Mouse (Mus musculus) adrenal gland, adult (tissue): ENCODE results near the gene Rora.

Source experiments
- DNase-seq, 2 experiments: peaks; one replicate each; pipeline ENCODE4 v3.0.0; 2022 to 2023; ENCODE audit warnings: low spot score in 1 of 2; ENCODE audit not compliant: inconsistent age in 2 of 2

Rora gene

DNA sequence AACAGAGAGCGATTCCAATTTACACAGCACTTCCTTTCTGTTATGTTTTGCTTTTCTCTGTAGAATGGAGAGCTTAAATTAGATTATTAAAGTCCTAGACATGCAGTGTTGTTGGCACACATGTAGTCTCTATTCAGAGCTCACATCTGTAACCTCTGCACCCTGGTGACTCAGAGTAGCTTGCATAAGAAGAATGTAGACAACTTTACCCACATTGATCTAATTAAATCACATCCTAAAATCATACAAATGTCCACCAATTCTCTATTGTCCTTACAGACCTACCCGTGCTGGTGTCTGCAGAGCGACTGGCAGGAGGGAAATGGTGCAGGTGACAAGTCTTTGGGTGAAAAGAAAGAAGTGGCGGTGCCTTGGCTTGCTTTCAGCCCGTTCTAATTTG, 155.9 kb downstream of the Rora start:
- peak in 1 of 2 experiments; percentile 52 for DNase-seq

- no peak for DNase-seq
Observed at GRCm38 (mm10) chr9:68814723-68815122, 161.1 kb downstream of the Rora start.

GRCm38 (mm10) chr9:68815877-68816276, 162.3 kb downstream of the Rora start:
- no peak for DNase-seq

- DNase-seq = no peak
Observed at GRCm38 (mm10) chr9:68820036-68820435, 166.4 kb downstream of the Rora start.

DNA sequence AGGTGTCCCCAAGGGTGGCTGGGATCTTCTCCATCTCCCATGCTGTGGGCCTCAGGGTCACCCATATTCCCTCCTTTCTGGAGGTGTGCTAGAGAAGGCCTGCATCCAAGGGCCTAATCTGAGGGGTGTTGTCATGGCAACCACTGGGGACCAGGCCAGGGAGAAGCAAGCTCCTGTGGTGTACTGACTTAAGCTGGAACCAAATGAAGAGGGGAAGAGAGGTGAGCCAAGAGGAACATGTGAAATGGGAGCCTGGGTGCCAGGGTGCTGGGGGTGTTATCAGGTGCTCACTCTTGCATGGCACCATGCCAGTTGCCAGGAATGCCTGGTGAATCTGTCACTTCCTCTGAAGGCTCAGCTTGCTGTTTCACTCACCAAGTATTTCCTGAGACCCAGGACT, 166.9 kb downstream of the Rora start:
- DNase-seq = no peak

GRCm38 (mm10) chr9:68821388-68821787, 167.8 kb downstream of the Rora start:
- no peak for DNase-seq

DNA sequence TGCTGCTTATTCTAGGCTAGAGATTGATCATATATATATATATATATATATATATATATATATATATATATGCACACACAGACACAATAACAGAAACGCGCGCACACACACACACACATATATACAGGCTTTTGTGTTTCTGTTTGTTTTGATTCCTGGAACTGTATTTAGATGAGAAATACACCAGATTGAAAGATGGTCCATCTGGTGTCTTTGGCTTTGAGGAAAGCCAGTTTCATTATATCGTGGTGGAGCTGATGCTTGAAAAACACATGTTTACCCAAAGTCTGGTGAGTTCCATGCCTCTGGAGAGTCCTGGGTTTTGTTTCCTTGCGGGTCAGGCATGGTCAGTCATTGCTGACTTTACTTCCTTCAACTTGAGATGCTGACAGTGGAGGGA, 169.7 kb downstream of the Rora start:
- no peak for DNase-seq

- DNase-seq = no peak
Observed at GRCm38 (mm10) chr9:68825107-68825506, 171.5 kb downstream of the Rora start.

DNA sequence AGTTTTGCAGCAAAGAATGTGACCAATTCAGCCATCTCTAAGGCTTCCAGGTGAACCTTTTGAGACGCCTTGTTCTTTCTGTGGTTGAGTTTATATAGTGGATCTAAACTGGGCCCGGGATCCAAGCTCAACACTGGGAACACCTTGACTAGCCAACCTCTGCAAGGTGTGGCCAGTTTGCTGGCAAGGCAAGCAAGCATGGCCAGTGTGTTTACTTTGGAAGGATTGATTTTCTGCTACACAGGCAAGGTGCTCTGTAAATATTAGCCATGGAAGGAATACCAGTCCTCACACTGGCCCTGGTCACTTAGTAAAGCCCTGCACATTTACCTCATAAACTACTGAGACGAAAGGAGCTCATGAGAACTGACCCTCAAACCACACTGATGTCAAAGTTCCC, 172.3 kb downstream of the Rora start:
- no peak for DNase-seq

- DNase-seq = no peak
Observed at GRCm38 (mm10) chr9:68827441-68827840, 173.9 kb downstream of the Rora start.

- peak in 1 of 2 experiments; percentile 67 for DNase-seq
Observed at GRCm38 (mm10) chr9:68829903-68830302, 176.3 kb downstream of the Rora start.

- DNase-seq = no peak
Observed at GRCm38 (mm10) chr9:68833323-68833722, 179.7 kb downstream of the Rora start.

- DNase-seq = peak in 1 of 2 experiments; percentile 62
Observed at GRCm38 (mm10) chr9:68835037-68835649, 181.6 kb downstream of the Rora start.

GRCm38 (mm10) chr9:68842134-68842892, 188.7 kb downstream of the Rora start:
- DNase-seq = no peak

DNA sequence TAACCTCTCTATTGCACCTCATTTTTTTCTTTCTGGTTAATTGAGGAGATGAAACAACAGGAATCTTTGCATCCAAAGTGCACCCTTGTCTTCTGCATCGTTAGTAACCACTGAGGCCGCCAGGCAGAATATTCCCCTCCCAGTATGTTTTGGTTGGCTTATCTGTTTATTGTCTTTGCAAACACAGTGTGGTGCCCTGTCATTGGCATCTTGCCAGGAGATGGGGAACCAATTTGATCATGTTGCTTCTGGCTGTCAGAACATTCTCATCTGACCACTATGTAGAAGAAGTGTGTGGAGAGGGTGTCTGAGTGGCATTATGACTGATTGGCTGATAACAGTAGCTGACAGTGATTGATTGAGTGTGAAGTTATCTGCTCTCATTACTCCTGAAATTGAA, 192.0 kb downstream of the Rora start:
- DNase-seq = peak in 1 of 2 experiments; percentile 49

GRCm38 (mm10) chr9:68850321-68850720, 196.7 kb downstream of the Rora start:
- no peak for DNase-seq

DNA sequence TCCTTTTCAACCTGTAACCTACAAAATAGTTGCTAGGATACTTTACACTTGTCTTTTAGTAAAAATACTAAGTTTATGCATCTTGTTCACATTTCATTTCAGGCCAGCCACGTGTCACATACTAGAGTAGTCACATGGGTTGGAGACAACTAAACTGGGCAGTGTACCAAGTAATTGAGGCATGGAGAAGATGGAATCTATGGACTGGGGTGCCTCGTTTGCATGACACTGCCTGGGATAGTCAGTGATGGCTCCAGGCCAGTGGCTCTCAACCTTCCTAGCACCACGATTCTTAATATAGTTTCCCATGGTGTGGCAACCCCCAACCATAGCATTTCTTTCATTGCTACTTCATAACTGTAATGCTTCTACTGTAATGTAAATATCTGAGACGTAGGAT, 198.6 kb downstream of the Rora start:
- DNase-seq = no peak

DNA sequence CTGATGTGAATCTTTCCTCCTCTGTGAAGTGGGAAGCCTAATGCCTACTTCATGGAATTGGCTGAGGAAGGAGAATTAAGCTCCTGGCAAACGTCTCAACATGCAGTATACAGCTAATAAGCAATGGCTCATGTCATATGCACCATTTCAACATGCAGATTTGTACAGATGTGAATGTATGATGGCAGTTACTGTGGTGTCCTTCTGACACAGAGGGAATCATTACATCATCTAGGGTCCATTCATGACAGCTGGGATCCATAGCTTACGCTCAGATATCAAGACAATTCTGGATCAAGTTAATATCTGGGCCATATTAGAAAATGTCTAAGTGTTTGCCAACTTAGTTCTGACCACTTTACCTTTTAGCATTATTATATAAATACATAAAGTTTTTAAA, 199.3 kb downstream of the Rora start:
- DNase-seq = no peak

DNA sequence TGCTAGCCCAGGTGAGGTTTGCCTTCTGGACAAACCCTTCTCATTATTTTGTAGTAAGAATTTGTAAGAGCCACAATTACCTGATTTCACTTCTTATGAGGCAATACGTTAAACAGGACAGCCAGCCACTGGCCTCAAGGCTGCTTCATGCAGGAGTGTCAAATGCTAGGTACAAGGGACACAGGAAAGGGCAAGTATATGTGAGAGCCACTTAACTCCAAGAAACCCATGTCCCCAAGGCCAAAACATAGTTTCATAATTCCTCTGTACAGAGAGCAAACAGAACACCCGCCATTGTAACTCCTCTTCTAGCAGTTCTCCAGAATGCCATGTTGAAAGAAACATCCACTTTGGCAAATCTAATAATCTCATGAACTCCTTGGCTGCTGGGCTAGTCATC, 205.9 kb downstream of the Rora start:
- no peak for DNase-seq

- DNase-seq = no peak
Observed at GRCm38 (mm10) chr9:68866317-68866716, 212.7 kb downstream of the Rora start.

- DNase-seq = no peak
Observed at GRCm38 (mm10) chr9:68873838-68874237, 220.3 kb downstream of the Rora start.

DNA sequence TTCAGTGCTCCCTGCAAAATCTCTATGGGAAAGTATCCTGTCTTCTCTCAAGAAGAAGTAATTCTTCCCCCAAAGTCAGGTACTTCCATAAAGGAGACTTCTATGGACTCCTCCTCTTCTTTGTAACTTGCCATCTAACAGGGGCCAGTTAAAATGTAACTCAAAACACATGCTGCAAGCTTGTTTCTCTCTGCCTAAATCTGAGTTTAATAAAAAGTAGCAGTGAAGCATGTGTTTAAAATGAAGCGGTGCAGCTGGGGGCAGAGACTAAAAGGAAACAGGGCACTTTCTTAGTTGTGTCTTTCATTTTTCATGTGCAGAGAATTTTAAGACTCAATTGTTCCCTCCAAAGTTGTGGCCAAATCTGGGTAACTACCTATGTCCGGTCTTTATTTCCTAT, 221.0 kb downstream of the Rora start:
- DNase-seq = no peak

DNA sequence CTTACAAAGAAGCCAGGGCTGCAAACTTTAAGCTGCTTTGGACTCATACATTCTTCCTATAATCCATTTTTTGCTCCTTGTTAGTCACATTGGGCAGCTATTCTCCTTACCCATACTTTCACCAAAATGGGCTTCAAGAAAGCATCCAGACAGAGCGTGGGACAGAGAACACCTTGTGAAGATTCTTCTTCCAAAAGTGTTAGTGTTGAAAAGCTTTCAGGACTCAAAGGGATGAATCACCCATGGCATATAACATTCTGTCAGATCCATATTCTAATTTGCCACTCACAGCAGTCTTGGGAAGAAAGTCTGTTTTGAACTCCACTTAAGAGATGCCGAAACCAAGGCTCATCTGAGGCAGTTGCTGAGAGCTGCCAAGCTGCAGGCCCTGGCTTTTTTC, 222.2 kb downstream of the Rora start:
- no peak for DNase-seq
